Mouse (Mus musculus) T-helper 1 cell (primary cell): Measurements from ENCODE around the gene Anxa2.

Source experiments
- in situ Hi-C: fragments of 300-600 bp; cut with MboI, MseI; formaldehyde crosslinking; loops from one replicate; pipeline ENCODE4 v1.15.1; 2025; ENCODE audit warnings: high pct_unique_total_duplicates

Gene Anxa2

DNA sequence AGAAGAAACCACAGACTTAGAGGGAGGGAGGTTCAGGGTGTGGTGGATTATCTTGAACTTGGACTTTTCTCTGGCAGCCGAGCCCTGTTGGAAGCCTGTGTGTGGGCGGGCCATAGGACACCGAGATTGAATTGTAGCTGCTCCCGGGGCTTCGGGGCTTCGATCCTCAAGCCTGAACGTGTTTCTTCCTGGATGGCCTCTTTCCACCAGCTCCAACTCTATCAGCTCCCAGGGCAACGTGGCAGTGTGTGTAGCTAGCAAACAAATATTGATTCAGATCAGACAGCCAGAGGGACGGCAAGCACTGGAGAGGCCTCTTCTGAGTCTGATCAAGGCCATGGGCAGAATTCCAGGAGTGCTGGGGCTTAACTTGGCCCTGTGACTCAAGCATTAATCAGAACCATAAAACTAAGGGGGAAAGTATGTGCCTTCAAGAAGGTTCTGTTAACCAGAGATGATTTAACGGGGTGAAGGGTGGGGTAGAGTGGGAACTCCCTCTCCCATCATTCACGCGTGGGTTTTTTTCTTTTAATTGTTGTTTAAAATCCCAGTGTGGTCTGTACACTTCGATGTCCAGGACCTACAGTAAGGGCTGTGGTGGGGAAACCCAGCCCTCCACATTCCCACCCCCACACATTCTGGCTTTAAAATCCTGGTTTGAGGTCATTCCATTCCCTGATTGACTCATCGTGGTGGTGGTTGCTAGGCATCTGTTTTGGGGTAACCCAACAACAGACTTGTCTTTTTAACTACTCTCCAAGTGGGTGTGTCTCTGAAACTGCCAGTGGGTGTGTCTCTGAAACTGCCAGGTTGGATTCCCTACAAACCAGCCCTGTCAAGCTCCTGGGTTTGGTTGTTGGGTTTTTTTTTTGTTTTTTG lies 4.6 kb downstream of the Anxa2 start:
- in situ Hi-C loops = loop anchor here (10.0 kb wide), 1 partner anchor 433 kb away; no protein-coding TSS in a partner anchor

DNA sequence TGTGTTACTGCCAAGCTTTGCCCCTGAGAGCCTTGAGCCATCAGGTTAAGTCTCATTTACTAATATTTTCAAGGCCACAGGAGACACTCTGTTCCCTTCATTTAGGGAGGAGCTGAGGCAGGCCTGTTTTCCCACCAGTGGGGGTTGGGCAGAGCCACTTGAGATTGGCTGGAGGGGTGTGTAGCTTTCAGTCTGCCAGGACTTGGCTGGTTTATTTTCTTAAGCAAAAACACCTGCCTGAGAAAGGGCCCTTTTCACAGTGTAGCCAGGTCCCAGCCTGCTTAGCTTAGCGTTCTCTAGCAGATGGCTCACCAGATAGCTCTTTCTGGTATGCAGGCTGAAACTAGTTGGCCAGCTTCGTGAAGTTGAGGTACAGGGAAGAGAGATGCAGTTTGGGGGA lies 5.6 kb downstream of the Anxa2 start:
- in situ Hi-C loops = loop anchor here (10.0 kb wide), 1 partner anchor 434 kb away; no protein-coding TSS in a partner anchor

DNA sequence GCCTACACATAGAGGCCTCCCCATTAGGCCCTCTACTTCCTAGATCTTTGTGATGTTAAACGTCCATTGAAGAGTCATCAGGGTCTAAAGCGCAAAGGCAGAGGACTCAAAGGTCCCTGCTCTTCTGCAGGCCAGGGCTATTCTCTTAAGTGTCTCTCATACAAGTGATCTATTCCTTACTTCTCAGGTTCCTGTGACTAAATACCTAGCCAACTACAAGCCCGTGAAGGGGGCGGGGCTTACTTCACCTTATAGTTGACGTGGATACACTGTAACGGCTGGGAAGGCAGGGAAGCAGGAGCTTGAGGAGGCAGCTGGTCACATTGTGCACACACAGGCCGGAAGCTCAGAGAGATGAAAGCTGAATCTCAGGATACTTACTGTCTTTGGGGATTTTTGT lies 6.5 kb downstream of the Anxa2 start:
- in situ Hi-C loops = loop anchor here (10.0 kb wide), 1 partner anchor 435 kb away; no protein-coding TSS in a partner anchor

DNA sequence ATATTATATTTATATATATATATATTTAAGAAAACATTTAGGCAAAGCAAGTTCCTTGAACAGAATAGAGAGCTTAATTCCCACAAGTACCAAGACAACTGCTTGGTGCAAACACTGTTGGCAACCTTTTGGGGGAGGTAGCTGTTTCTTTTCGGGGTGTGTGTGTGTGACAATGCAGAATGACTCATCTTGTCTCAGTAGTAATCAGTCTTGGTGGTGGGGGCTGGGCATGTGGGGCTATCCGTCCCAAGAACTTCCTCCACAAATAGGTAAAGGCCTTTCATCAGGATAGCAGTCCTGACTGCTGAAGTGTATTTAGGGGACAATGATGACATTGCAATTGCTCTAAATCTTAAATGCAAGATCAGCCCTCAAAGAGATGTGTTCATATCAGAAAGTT lies 9.6 kb downstream of the Anxa2 start:
- in situ Hi-C loops = no loop called here

DNA sequence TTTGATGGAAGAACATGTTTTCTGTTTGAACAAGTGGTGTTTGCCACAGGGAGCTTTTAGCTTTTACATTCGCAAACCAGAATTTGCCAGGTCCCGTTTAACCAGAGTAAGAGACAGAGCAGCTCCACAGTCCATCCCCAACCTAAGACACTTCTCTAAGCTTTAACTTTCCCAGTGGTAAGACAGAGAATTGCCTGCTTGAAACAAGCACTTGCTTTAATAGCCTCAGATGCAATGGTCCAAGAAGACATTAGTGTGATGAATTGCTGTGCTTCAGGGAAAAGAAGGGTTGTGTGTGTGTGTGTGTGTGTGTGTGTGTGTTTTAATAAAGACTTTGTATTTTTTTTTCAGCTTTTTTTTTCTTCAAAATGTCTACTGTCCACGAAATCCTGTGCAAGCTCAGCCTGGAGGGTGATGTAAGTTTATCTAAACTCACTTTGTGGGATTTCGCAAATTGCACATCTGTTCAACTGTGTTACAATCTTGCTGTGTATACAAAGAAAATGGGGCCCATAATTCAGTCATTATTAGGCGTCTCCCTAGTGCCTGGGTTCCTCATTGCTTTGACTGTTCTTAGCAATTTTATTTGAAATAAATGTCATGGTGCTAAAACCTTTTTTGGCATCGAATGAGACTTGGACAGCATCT lies 10.8 kb downstream of the Anxa2 start:
- in situ Hi-C loops = no loop called here

DNA sequence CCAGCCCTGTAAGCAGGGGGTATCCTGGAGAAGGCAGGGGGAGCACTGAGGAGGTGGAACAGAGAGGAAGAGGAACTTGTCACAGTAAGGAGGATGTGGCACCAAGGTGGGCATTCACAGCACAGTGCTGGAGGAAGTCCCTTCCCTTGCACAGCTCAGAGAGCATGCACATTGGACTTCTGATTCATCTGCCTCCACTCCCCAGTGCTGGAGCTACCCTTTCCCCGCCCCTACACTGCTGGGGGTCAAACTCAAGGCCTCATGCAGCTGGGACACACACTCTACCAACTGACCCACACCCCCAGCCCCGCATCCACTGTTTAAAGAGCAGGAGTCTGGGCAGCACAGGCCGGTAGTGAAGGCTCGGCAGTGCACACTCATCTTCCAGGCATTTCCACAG lies 12.7 kb downstream of the Anxa2 start:
- in situ Hi-C loops = no loop called here

DNA sequence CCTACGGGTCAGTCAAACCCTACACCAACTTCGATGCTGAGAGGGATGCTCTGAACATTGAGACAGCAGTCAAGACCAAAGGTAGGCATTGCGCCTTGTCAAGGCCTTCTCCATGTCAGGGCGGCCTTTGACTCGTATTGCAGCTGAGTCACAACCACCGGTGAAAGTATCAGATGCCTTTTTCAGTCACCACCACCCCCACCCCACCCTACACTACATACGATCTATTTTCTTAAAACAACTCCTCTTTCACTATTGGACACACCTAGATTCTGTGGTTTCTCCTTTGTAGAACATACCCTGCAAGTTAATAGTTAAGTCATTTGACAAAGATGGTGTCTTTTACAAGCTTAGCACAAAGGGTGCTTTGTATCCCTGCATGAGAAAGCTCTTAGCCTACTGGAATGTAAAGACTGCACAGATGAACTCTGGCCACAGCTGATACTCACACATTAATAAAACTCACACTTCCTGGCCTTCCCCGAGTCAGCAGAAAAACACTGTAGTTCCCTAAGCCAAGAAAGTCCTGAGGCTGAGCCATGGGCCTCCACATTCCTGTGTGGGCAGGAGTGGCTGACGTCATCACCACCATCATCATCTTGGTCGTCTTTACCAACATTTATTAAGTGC lies 14.0 kb downstream of the Anxa2 start:
- in situ Hi-C loops = no loop called here

DNA sequence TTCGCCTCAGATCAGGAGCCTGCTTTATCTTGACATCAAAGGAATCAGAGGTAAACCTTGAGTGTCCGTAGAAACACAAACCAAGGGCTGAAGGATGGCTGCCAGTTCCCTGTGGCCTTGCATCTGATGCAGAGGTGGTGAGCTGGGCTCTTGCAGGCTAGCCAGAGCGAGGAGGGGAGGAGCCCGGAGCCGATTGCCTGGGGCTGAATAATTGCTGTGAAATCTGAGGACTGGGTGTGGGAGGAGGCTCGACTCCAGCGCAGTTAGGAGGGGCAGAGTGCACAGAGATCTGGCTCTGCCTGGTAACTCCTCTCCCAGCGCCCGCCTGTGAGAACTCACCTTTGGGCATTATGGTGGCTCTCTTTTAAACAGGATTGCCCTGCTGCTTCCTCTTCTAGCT lies 15.6 kb downstream of the Anxa2 start:
- in situ Hi-C loops = no loop called here

DNA sequence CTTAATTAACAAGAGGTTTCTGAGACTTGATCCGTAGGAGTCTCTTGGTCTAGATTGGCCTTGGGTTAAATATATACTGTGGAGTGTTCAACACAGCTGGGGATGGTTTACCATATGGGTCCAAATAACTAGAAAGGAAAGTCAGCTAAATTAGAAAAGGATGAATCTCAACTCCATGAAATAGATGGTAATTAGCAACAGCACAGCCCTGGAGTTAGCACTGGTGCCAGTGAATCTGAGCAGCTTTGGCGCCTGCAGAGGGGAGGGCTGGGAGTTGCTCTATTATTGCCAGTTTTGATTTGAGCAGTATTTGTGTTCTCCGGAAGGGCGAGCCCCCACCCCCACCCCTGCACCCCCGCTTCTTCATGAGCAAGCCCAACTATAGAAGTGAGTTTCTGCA lies 16.9 kb downstream of the Anxa2 start:
- in situ Hi-C loops = no loop called here

DNA sequence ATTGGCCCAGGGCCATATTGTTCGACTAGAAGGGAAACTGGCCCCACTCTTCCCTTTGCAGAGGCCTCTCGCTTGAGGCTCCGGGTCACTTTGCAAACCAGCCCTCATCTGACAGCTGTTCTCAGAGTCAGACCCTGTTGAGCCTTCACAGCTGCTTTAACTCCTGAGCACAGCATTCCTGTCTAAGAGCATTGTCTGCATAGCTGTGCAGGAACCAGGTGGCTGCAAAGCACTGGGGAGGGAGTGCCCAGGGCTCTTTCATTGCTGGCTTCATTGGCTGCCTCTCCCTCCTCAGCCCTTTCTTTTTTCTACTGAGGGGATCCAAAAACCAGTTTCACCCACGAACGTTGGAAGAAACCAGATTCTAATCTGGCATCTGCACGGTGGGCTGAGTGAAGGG lies 17.5 kb downstream of the Anxa2 start:
- in situ Hi-C loops = no loop called here

DNA sequence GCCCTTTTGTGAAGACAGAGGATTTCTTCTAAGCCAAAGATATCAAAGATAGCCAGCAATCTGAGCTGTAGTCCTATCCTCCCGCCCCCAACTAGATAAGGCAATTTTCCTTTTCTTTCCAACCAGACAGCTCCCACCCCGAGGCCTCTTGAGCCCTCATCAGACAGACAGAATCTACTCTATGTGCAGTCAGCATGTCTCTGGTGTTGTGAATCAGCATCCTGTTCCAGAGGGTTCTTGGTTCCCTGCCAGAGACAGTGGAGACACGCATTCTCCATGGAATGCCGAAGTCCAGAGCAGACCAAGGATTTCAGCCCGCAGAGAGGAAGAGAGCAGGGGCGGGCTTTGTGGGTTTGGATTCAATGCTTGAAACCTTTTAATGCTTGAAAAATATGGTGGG lies 19.3 kb downstream of the Anxa2 start:
- in situ Hi-C loops = no loop called here

DNA sequence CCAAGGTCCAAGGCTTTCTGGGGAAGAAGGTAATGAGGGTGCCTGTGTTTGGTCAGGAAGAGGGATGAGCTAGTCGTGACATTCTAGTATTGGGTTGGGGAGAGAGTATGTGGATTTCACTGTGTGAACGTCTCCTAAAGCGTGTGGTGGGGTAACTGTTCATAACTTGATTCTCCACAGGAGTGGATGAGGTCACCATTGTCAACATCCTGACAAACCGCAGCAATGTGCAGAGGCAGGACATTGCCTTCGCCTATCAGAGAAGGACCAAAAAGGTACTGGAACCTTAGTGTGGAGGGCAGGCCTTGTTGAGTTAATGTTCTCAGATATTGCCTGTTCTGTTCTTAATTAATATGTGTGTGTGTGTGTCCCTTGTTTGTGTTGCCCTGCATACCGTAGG lies 22.5 kb downstream of the Anxa2 start:
- in situ Hi-C loops = no loop called here

DNA sequence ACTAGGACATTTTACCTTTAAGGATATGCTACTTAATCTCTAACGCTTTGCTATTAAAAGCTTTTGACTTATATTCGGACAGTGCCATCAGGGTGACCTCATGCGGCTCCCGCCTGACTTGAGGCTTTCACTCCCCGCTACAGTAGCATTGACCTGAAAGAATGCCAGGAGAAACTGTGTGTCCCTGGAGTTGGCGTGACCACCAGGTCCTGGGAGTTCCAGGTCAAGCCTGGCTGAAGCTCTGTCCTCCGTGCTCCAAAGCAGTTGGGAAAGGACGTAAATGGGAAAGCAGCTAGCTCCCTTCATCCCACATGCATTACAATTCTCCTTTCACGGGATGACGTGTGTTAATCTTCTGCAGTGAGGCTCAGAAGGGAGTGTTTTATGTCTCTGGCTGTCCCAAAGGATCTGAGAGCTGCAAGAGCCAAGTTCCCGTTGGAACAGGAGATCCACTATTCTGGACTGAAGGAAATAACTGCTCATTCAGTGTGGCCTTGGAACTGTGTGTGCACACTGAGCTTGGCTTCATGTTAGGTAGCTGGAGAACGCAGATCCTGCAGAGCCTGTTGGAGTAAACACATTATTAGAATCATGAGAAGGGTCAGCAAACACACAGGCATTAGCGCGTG lies 23.9 kb downstream of the Anxa2 start:
- in situ Hi-C loops = no loop called here

DNA sequence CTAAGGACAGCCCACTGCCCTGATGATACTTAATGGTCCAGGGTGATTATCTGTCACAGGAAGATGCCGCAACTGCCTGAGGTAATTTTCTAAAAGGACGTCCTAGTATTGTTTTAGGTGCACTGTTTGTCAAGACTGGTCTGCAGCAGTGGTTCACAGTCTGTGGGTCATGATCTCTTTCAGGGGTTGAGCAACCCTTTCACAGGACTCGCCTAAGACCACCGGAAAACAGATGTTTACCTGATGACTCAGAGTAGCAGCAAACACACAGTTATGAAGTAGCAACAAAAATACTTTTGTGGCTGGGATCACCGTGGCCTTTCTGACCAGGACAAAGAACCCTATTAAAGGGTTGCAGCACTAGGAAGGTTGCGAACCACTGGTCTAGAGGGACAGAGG lies 24.4 kb downstream of the Anxa2 start:
- in situ Hi-C loops = no loop called here

DNA sequence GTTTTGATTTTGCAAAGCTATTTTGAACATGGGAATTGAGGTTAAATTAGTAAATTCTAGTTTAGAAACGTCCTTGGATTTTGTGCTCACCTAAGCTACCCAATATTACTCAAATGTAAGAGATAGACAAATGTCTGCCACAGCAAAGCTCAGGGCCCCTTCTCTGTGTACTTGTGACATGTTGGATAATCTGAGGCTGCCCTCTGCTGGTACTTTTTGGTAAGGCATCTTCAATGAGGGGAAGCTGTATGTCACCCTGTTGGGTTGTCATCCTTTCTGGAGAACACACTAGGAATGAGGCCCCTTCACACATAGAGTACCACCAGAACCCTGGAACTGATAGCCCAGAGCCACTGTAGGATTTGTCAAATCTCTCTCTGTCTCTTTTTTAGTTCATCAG lies 26.9 kb downstream of the Anxa2 start:
- in situ Hi-C loops = loop anchor here (10.0 kb wide), 2 partner anchors 106 to 974 kb away; no protein-coding TSS in a partner anchor

DNA sequence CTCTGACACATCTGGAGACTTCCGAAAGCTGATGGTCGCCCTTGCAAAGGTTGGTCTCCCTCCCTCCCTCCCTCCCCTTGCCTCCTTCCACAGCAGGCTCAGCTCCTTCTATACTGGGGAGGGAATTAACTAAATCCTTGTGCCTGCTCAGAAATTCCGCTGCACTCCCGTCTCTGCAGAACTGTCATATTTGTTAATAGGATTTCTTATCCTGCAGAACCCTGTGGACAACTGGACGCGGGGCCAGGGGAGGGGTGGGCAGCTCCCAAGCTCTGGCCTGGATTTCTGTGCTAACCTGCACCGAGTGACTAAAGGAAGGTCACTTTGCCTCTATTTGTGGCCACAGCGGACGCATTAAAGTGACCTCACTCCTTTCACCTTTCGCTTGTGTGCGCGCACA lies 30.4 kb downstream of the Anxa2 start:
- in situ Hi-C loops = loop anchor here (10.0 kb wide), 2 partner anchors 109 to 971 kb away; no protein-coding TSS in a partner anchor

DNA sequence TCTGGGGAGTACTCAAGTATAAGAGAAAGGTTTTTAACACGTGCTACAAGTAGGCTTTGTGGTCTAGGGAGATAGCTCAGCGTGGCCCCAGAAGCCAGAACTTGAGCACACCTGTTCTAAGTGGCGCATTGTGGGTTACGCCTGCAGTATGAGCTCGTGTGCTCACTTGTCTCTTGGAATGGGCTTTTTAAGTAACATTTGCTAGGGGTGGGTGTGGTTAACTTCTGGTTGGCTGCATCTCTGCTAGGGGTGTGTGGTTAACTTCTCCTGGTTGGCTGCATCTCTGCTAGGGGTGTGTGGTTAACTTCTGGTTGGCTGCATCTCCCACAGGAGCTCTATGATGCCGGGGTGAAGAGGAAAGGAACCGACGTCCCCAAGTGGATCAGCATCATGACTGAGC lies 32.7 kb downstream of the Anxa2 start:
- in situ Hi-C loops = loop anchor here (5.0 to 10.0 kb wide), 3 partner anchors 64 to 969 kb away; no protein-coding TSS in a partner anchor

DNA sequence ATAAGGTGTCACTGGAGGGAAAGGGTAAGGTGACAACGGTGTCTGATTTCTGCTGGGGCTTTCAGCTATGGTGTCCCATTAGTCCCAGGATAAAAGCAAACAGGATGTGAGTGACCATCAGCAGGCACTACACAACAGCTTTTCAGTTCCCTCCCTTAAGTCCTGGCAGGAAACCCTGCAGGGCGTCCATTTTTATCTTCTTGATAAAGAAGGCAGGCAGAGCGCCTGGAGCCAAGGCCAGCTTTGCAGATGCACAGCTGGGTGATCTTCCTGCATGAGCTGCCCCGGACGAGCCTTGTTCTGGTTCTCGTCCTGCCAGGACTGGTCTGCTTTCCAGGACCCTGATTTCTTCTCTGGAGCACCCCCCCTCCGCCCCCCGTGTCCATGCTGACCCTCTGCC lies 35.1 kb downstream of the Anxa2 start:
- in situ Hi-C loops = loop anchor here (5.0 to 10.0 kb wide), 3 partner anchors 66 to 966 kb away; no protein-coding TSS in a partner anchor

DNA sequence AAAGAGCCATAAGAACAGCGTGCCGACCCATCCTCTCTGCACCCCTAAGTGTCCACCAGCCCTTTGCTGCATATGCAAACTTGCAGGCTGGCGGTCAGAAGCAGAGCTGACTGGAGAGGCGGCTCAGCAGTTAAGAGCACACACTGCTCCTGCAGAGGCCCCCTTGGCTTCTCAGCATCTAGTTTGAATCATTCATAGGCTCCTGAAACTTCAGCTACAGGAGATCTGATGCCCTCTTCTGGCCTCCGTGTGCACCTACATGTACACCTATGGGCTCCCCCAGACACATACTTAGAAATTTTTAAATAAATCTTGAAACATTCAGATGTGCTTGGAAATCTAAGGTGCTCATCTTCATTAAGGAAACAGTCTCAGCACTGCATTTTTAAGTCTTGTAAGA lies 35.6 kb downstream of the Anxa2 start:
- in situ Hi-C loops = loop anchor here (5.0 to 10.0 kb wide), 3 partner anchors 67 to 966 kb away; no protein-coding TSS in a partner anchor

DNA sequence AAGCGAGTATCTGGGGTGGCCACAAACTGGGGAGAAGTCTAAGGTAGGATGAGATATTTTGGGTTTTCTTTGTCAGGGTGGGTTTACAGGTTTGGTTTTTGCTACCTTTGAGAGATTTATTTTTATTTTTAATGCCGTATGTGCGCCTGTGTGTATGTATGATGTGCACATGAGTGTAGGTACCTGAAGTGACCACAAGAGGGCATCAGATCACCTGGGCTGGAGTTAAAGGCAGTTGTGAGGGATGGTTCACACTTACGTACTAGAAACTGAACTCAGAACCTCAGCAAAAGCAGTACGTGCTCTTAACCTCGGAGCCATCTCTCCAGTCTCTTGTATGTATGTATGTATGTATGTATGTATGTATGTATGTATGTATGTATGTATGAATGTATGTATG lies 39.4 kb downstream of the Anxa2 start:
- in situ Hi-C loops = no loop called here

DNA sequence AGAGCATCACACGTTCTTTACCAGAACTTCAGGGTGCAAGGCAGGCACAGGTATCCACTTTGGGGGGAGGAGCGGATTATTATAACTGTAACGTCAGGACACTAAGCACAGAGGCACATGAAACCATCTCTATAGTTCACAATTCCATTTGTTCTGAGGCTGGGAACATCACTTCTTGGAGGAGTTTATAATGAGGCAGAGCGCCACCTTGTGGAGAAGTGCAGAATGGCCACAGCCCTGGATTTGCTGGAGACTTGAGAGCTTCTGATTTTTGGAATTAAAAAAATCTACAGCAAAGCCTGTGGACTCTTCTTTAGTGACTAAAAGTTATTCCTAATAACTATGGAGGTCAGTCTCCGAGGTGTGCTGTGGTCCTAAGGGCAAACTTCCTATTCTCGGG lies 49.1 kb downstream of the Anxa2 start:
- in situ Hi-C loops = loop anchor here (5.0 kb wide), 1 partner anchor 485 kb away; the partner anchor contains the start of gene Bnip2

DNA sequence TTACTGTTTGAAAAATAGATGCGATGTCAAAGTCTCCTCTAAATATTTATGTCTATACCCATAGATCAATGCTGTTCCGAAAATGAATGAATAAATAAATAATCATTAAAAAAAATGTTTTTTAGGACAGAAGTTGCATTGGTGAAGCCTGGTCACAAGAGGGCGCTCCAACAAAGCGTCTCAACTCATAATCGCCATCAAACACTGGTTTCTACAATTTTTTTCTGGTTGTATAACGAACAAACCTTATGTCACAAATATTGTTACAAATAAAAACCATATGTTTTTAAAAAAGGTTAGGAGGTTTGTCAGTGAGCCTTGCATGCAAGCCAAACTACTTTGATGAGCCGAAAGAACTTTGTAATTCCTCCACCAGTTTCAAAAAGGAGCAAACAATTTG lies 52.2 kb downstream of the Anxa2 start:
- in situ Hi-C loops = no loop called here
